Mouse (Mus musculus): Measurements from ENCODE around the gene Trim40. TPM values are rescaled to one million over a fixed set of nuclear protein-coding genes. Genes with fewer than 3 reads are reported as not detected.

Gene Trim40
- total RNA-seq (2017), result not detected in 2 replicates

- no peak for ATAC-seq (ENCODE audit: extremely low read depth, insufficient number of reproducible peaks, low FRiP score, poor library complexity, severe bottlenecking)
Measured at GRCm38 (mm10) chr17:36890073-36890903, at the start of gene Trim40. Trim40 (minus strand) TSS chr17:36890123.

GRCm38 (mm10) chr17:36938056-36938455, 48.1 kb upstream of the Trim40 start:
- no peak for ATAC-seq (ENCODE audit: extremely low read depth, insufficient number of reproducible peaks, low FRiP score, poor library complexity, severe bottlenecking)

- ATAC-seq (ENCODE audit: extremely low read depth, insufficient number of reproducible peaks, low FRiP score, poor library complexity, severe bottlenecking), result no peak
Measured at GRCm38 (mm10) chr17:36931806-36932205, 41.9 kb upstream of the Trim40 start.

GRCm38 (mm10) chr17:36931130-36931529, 41.2 kb upstream of the Trim40 start:
- ATAC-seq (ENCODE audit: extremely low read depth, insufficient number of reproducible peaks, low FRiP score, poor library complexity, severe bottlenecking), result no peak

GRCm38 (mm10) chr17:36930233-36930632, 40.3 kb upstream of the Trim40 start:
- no peak for ATAC-seq (ENCODE audit: extremely low read depth, insufficient number of reproducible peaks, low FRiP score, poor library complexity, severe bottlenecking)

GRCm38 (mm10) chr17:36929236-36929932, 39.5 kb upstream of the Trim40 start:
- ATAC-seq (ENCODE audit: extremely low read depth, insufficient number of reproducible peaks, low FRiP score, poor library complexity, severe bottlenecking), result no peak

GRCm38 (mm10) chr17:36927496-36928120, 37.7 kb upstream of the Trim40 start:
- ATAC-seq (ENCODE audit: extremely low read depth, insufficient number of reproducible peaks, low FRiP score, poor library complexity, severe bottlenecking), result no peak

- ATAC-seq (ENCODE audit: extremely low read depth, insufficient number of reproducible peaks, low FRiP score, poor library complexity, severe bottlenecking), result no peak
Measured at GRCm38 (mm10) chr17:36923491-36923890, 33.6 kb upstream of the Trim40 start.

- no peak for ATAC-seq (ENCODE audit: extremely low read depth, insufficient number of reproducible peaks, low FRiP score, poor library complexity, severe bottlenecking)
Measured at GRCm38 (mm10) chr17:36922715-36923114, 32.8 kb upstream of the Trim40 start.

GRCm38 (mm10) chr17:36920239-36920638, 30.3 kb upstream of the Trim40 start:
- no peak for ATAC-seq (ENCODE audit: extremely low read depth, insufficient number of reproducible peaks, low FRiP score, poor library complexity, severe bottlenecking)

GRCm38 (mm10) chr17:36915076-36915475, 25.2 kb upstream of the Trim40 start:
- ATAC-seq (ENCODE audit: extremely low read depth, insufficient number of reproducible peaks, low FRiP score, poor library complexity, severe bottlenecking), result no peak

- peak; percentile 63; the same call in 1 of the 2 replicates for ATAC-seq (ENCODE audit: extremely low read depth, insufficient number of reproducible peaks, low FRiP score, poor library complexity, severe bottlenecking)
Measured at GRCm38 (mm10) chr17:36914108-36914507, 24.2 kb upstream of the Trim40 start.

GRCm38 (mm10) chr17:36912031-36912430, 22.1 kb upstream of the Trim40 start:
- no peak for ATAC-seq (ENCODE audit: extremely low read depth, insufficient number of reproducible peaks, low FRiP score, poor library complexity, severe bottlenecking)

GRCm38 (mm10) chr17:36909802-36910201, 19.9 kb upstream of the Trim40 start:
- ATAC-seq (ENCODE audit: extremely low read depth, insufficient number of reproducible peaks, low FRiP score, poor library complexity, severe bottlenecking), result no peak

GRCm38 (mm10) chr17:36908235-36908634, 18.3 kb upstream of the Trim40 start:
- ATAC-seq (ENCODE audit: extremely low read depth, insufficient number of reproducible peaks, low FRiP score, poor library complexity, severe bottlenecking), result no peak

- ATAC-seq (ENCODE audit: extremely low read depth, insufficient number of reproducible peaks, low FRiP score, poor library complexity, severe bottlenecking), result no peak
Measured at GRCm38 (mm10) chr17:36903651-36904050, 13.7 kb upstream of the Trim40 start.

- no peak for ATAC-seq (ENCODE audit: extremely low read depth, insufficient number of reproducible peaks, low FRiP score, poor library complexity, severe bottlenecking)
Measured at GRCm38 (mm10) chr17:36900691-36901090, 10.8 kb upstream of the Trim40 start.

- ATAC-seq (ENCODE audit: extremely low read depth, insufficient number of reproducible peaks, low FRiP score, poor library complexity, severe bottlenecking), result no peak
Measured at GRCm38 (mm10) chr17:36900001-36900400, 10.1 kb upstream of the Trim40 start.

GRCm38 (mm10) chr17:36899376-36899775, 9.5 kb upstream of the Trim40 start:
- no peak for ATAC-seq (ENCODE audit: extremely low read depth, insufficient number of reproducible peaks, low FRiP score, poor library complexity, severe bottlenecking)

Data from neutrophil, adult 5-6 weeks (primary cell).